Mouse (Mus musculus) neural tube, embryonic 15.5 days (tissue): ENCODE data around the gene Mta1. TPM values are rescaled to one million over a fixed set of nuclear protein-coding genes. Genes with fewer than 3 reads are reported as not detected.

Experiments used
- ATAC-seq: fragments of 200-750 bp; cut with Nextera tagmentation; 2 replicates; pipeline ENCODE4 v1.8.0; 2017; ENCODE audit warnings: mild to moderate bottlenecking, moderate TSS enrichment, moderate library complexity; ENCODE audit not compliant: low FRiP score
- H3K27ac ChIP-seq: fragments of 300-500 bp; sonication (generic); replicated peaks from 2 replicates; pipeline ENCODE4 v1.5.1; 2015; ENCODE audit warnings: mild to moderate bottlenecking, inconsistent platforms
- H3K27me3 ChIP-seq: fragments of 300-500 bp; sonication (generic); replicated peaks from 2 replicates; pipeline ENCODE4 v1.6.1; 2015; ENCODE audit warnings: inconsistent platforms
- H3K36me3 ChIP-seq: fragments of 300-500 bp; sonication (generic); 2 replicates; pipeline ENCODE4 v1.6.1; 2015; ENCODE audit warnings: inconsistent platforms
- H3K4me1 ChIP-seq: fragments of 300-500 bp; sonication (generic); 2 replicates; pipeline ENCODE4 v1.6.1; 2015; ENCODE audit warnings: inconsistent platforms
- H3K4me2 ChIP-seq: fragments of 300-500 bp; sonication (generic); 2 replicates; pipeline ENCODE4 v1.6.1; 2015; ENCODE audit warnings: inconsistent platforms, mild to moderate bottlenecking, moderate library complexity
- H3K4me3 ChIP-seq: fragments of 300-500 bp; sonication (generic); replicated peaks from 2 replicates; pipeline ENCODE4 v1.5.1; 2015; ENCODE audit warnings: mild to moderate bottlenecking, inconsistent platforms
- H3K9ac ChIP-seq: fragments of 300-500 bp; sonication (generic); replicated peaks from 2 replicates; pipeline ENCODE4 v1.6.1; 2015; ENCODE audit warnings: mild to moderate bottlenecking, inconsistent platforms
- H3K9me3 ChIP-seq: fragments of 300-500 bp; sonication (generic); replicated peaks from 2 replicates; pipeline ENCODE4 v1.6.1; 2016; ENCODE audit warnings: inconsistent platforms
- WGBS: fragments of 180-500 bp; shearing (Covaris S2); methylation state at CpG from one replicate; pipeline ENCODE4 v1.1.7; 2015; ENCODE audit warnings: mixed read lengths; 5-methylcytosine and 5-hydroxymethylcytosine counted together
- polyA plus RNA-seq: library from polyadenylated mRNA; unstranded; fragments of >200 nt; fragmentation: Nextera tagmentation; extraction: Ambion mirVana; gene quantifications from 2 replicates; pipeline ENCODE4 v1.2.1, GENCODE M21; 2015

The Mta1 gene
- polyA plus RNA-seq, 1 experiment from 2014 or later: 14.3 TPM

DNA sequence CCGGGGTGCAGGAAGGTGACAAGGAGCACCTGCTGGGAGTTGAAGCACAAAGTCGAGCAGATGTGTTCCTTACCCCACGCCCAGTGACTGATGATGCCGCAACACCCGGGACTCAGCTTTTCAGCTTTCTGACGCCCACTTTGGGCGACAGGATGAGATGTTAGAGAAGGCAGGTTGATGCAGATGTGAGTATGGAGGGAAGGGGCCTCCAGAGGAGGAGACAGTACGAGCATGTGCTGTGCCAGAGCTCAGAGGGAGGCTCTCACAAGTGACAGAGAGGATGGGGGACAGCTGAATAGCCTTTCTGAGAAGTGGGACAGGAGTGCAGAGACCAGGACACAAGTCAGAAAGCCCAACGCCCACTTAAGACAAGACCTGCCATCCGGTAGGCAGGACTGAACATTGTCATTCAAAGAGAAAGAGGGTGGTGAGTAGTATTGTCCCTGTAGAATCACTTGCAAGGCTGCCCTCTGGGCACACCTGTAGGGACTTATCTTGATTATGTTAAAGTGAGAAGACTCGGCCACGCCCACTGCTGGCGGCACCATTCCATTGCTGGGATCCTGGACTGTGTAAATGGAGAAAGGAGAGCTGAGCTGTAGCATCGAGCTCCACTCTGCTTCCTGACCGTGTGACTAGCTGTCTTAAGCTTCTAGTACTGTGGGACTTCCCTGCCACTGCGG, 16.9 kb downstream of the Mta1 start:
- Histone ChIP-seq H3K27ac (no peak overlapping the region), H3K9ac (no peak overlapping the region), H3K4me2 (no peak overlapping the region), H3K4me1 (peaks cover 16% of the 10 kb centered on the region), H3K36me3 (peaks cover 45% of the 10 kb centered on the region), H3K27me3 (no peaks in the 10 kb centered on the region), H3K4me3 (no peak overlapping the region), H3K9me3 (no peaks in the 10 kb centered on the region)
- WGBS: 91% methylated on average over 16 of the region's 16 CpGs
- no peak for ATAC-seq

DNA sequence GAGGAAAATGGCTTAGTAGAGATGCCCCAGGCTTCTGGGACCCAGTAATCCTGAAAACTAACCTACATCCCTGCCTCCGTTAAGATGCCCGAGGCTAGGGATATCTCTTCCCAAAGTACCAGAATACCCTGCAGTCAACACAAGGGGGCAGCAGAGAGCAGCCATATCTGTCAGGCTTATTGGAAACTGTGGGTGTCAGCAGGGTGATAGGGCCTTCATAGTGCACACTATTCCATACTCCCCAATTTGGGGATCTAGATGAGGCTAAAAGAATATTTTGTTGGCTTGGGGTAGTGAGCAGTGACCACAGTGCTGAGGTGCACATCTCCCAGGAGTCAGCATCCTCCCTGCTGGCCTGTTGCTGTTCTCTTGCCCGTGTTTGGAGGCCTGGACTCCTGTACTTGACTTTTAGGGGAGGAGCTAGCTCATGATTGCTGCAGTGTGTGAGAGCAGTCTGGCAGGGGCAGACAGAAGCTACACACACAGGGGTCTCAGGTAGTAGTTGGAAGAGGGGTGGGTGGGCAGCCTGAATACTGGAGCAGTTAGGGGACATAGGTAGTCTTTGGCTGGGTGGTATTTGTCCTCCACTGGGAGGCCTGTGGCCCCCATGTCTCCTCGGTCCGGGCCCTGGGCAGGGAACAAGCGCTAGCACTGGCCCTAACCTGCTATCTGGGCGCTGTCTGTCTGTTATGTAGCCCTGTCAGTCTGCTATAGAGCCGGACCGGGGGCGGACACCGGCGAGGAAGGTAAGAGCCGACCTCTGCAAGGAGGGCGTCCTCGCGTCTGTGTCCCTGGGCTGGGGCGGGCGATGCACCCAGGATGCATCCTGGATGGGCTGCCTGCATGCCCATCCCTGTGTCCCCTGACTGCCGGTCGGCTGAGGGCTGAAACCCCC, 21.7 kb downstream of the Mta1 start:
- H3K27ac ChIP-seq: no peak overlapping the region
- H3K4me2 ChIP-seq: no peak overlapping the region
- no peak overlapping the region for H3K4me3 ChIP-seq
- H3K27me3 ChIP-seq: no peaks in the 10 kb centered on the region
- no peaks in the 10 kb centered on the region for H3K4me1 ChIP-seq
- H3K9me3 ChIP-seq: no peaks in the 10 kb centered on the region
- WGBS: 86% methylated on average over 20 of the region's 20 CpGs
- ATAC-seq: peak; percentile 53; the same call in 1 of the 2 replicates
- no peak overlapping the region for H3K9ac ChIP-seq
- H3K36me3 ChIP-seq: peaks cover 73% of the 10 kb centered on the region

DNA sequence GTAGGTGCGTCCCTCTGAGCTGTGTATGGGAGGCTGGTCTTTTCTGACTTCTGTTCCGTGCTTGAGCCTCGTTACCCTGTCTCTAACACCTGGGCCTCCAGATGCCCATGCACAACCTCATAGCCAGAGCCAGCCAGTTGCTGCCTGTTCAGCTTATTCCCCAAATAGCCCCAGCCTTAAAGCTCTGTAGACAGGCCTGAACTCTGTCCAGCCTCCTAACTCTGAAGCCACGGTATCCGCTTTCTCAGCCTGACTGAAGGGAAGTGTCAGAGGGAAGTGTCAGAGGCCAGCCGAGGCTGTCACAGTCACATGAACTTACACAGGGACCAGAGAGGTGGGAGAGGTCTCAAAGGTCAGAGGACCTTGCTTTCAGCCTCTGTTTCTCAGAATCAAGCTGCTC, 26.6 kb downstream of the Mta1 start:
- no peaks in the 10 kb centered on the region for H3K27me3 ChIP-seq
- WGBS: 86% methylated on average over 6 of the region's 6 CpGs
- H3K4me1 ChIP-seq: no peaks in the 10 kb centered on the region
- H3K4me3 ChIP-seq: no peak overlapping the region
- H3K9me3 ChIP-seq: no peaks in the 10 kb centered on the region
- peaks cover 94% of the 10 kb centered on the region for H3K36me3 ChIP-seq
- H3K27ac ChIP-seq: no peak overlapping the region
- no peak overlapping the region for H3K4me2 ChIP-seq
- H3K9ac ChIP-seq: no peak overlapping the region
- ATAC-seq: no peak

DNA sequence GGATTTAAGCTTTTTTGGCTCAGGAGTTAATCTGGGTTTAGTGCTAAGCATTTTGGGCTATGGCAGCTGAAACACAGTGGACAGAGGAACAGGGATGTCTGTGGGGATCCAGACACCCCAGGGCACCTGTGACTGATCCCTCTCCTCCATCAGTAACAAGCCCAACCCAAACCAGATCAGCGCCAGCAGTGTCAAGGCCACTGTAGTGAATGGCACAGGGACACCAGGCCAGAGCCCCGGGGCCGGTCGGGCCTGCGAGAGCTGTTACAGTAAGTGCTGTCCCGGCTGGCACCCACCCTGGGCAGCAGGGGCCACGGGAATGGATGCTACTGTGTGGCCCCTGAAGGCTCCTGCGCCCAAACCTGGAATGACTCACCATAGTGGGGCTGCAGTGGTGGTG, 32.7 kb downstream of the Mta1 start:
- peaks cover 100% of the 10 kb centered on the region for H3K36me3 ChIP-seq

GRCm38 (mm10) chr12:113131601-113132000, 33.5 kb downstream of the Mta1 start:
- Histone ChIP-seq H3K27ac (no peak overlapping the region), H3K9me3 (no peaks in the 10 kb centered on the region), H3K27me3 (no peaks in the 10 kb centered on the region), H3K4me1 (0 out of 2 replicates have a peak, but pooled peaks cover 5% of the 10 kb centered on the region), H3K36me3 (peaks cover 100% of the 10 kb centered on the region), H3K9ac (no peak overlapping the region), H3K4me2 (no peak overlapping the region), H3K4me3 (no peak overlapping the region)
- WGBS: 96% methylated on average over 14 of the region's 14 CpGs
- ATAC-seq: no peak

More for the DNA sequence above, 32.7 kb downstream of the Mta1 start:
- WGBS: 92% methylated on average over 8 of the region's 8 CpGs
- Histone ChIP-seq H3K4me2 (no peak overlapping the region), H3K9ac (no peak overlapping the region), H3K9me3 (no peaks in the 10 kb centered on the region), H3K27me3 (no peaks in the 10 kb centered on the region), H3K4me1 (0 out of 2 replicates have a peak, but pooled peaks cover 5% of the 10 kb centered on the region), H3K27ac (no peak overlapping the region), H3K4me3 (no peak overlapping the region)
- ATAC-seq: no peak

GRCm38 (mm10) chr12:113132567-113132966, 34.5 kb downstream of the Mta1 start:
- Histone ChIP-seq H3K27ac (no peak overlapping the region), H3K27me3 (no peaks in the 10 kb centered on the region), H3K4me2 (no peak overlapping the region), H3K9me3 (no peaks in the 10 kb centered on the region), H3K9ac (no peak overlapping the region), H3K36me3 (peaks cover 99% of the 10 kb centered on the region), H3K4me1 (0 out of 2 replicates have a peak, but pooled peaks cover 5% of the 10 kb centered on the region), H3K4me3 (no peak overlapping the region)
- WGBS: 81% methylated on average over 2 of the region's 2 CpGs
- ATAC-seq: no peak

DNA sequence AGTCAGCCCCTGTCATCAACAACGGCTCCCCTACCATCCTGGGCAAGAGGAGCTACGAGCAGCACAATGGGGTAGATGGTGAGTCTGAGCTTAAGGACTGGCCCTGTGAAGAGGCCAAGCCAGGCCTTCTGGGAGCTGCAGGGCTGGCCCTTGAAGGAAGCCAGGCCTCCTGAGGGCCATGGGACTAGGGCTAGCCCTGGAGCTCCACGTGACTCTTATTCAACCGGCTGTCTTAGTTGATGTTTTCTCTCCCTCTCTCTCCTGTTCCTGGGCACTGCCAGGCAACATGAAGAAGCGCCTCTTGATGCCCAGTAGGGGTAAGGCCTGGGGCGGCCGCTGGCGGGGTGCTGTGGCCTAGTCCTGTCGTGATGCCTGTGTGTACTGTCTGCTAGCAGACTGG, 35.2 kb downstream of the Mta1 start:
- H3K9ac ChIP-seq: no peak overlapping the region
- peaks cover 95% of the 10 kb centered on the region for H3K36me3 ChIP-seq
- no peak overlapping the region for H3K27ac ChIP-seq
- no peak overlapping the region for H3K4me3 ChIP-seq
- no peaks in the 10 kb centered on the region for H3K9me3 ChIP-seq
- no peak overlapping the region for H3K4me2 ChIP-seq
- 0 out of 2 replicates have a peak, but pooled peaks cover 5% of the 10 kb centered on the region for H3K4me1 ChIP-seq
- no peak for ATAC-seq
- no peaks in the 10 kb centered on the region for H3K27me3 ChIP-seq
- WGBS: 91% methylated on average over 9 of the region's 9 CpGs

DNA sequence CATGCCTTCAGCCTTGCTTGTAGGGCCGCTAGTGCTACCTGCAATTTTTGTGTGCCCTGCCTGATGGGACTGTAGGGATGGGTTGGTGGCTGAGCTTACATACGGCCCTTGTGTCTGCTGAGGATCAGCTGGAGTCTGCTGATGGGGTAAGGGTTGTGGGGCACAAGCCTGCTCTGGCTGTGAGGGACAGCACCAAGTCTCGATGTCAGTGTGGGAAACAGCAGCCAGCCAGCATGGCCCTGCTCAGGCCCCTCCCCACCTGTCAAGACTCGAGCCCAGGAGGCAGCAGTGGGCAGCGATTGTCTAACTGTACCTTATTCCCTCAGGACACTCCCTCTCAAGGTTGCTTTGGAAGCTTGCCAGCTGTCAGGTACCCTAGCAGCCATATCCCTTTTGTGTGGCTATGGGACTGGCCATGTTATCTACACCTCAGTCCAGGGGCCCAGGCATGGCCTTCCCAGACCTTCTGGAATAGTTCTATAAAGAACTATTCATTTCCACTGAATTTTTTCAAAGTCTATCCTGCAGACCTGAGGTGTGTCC, 35.9 kb downstream of the Mta1 start:
- Histone ChIP-seq H3K4me2 (no peak overlapping the region), H3K9ac (no peak overlapping the region), H3K4me3 (no peak overlapping the region), H3K27me3 (no peaks in the 10 kb centered on the region), H3K4me1 (peaks cover 10% of the 10 kb centered on the region), H3K36me3 (peaks cover 94% of the 10 kb centered on the region), H3K9me3 (no peaks in the 10 kb centered on the region), H3K27ac (no peak overlapping the region)
- 84% methylated on average over 5 of the region's 5 CpGs for WGBS
- ATAC-seq: no peak

DNA sequence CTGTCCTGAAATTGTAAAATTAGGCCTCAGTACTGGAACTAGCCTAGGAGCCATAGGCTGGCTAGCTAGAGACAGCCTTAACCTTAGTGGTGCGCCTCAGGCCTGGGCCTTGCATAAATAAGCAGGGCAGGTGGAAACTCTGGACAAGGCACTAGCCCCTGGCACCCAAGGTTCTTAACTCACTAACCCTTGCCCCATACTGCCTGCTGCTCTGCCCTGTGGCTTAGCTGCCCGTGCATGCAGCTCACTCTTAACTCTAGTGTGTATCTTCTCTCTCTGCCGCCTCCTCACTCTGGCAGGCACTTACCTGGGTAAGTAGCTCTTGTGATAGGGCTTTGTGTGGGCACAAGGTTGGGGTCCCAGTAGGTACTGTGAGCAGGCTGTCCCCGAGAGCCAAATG, 36.4 kb downstream of the Mta1 start:
- peaks cover 88% of the 10 kb centered on the region for H3K36me3 ChIP-seq
- H3K9ac ChIP-seq: no peak overlapping the region
- H3K4me1 ChIP-seq: peaks cover 15% of the 10 kb centered on the region
- H3K27me3 ChIP-seq: no peaks in the 10 kb centered on the region
- 90% methylated on average over 4 of the region's 4 CpGs for WGBS
- no peak overlapping the region for H3K27ac ChIP-seq
- H3K9me3 ChIP-seq: no peaks in the 10 kb centered on the region
- no peak overlapping the region for H3K4me2 ChIP-seq
- no peak overlapping the region for H3K4me3 ChIP-seq
- no peak for ATAC-seq

- ATAC-seq: no peak
- no peak overlapping the region for H3K9ac ChIP-seq
- 95% methylated on average over 7 of the region's 7 CpGs for WGBS
- H3K27me3 ChIP-seq: no peaks in the 10 kb centered on the region
- peaks cover 20% of the 10 kb centered on the region for H3K4me1 ChIP-seq
- H3K4me2 ChIP-seq: no peak overlapping the region
- peaks cover 79% of the 10 kb centered on the region for H3K36me3 ChIP-seq
- no peak overlapping the region for H3K27ac ChIP-seq
- no peak overlapping the region for H3K4me3 ChIP-seq
- no peaks in the 10 kb centered on the region for H3K9me3 ChIP-seq
Measured at GRCm38 (mm10) chr12:113135401-113135800, 37.3 kb downstream of the Mta1 start.

DNA sequence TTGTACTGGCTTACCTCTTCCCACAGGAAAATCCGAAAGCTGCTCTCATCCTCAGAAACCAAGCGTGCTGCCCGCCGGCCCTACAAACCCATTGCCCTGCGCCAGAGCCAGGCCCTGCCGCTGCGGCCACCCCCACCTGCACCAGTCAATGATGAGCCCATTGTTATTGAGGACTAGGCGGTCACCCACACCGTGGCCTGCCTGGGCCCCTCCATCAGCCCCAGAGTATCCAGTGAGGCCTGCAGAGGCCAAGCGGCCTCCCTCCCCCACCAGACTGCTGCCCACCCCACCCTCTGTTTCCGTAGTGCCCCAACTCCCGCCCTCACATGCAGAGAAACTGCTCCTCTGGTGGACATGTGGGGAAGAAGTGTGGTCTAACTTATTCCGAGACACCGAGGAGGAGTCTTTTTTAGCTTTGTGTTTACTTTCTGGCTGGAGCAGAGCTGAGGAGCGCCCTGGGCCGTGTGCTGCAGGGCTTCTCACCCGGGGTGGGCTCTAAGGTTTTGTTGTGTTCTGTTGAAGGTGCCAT, 38.5 kb downstream of the Mta1 start:
- ATAC-seq: no peak

More for the DNA sequence above, 38.5 kb downstream of the Mta1 start:
- peaks cover 68% of the 10 kb centered on the region for H3K36me3 ChIP-seq
- peaks cover 30% of the 10 kb centered on the region for H3K4me1 ChIP-seq
- H3K27ac ChIP-seq: no peak overlapping the region
- H3K9me3 ChIP-seq: no peaks in the 10 kb centered on the region
- no peaks in the 10 kb centered on the region for H3K27me3 ChIP-seq
- WGBS: 75% methylated on average over 17 of the region's 17 CpGs
- no peak overlapping the region for H3K9ac ChIP-seq
- H3K4me2 ChIP-seq: no peak overlapping the region
- no peak overlapping the region for H3K4me3 ChIP-seq
